Mouse (Mus musculus) cerebellum, adult 9-11 months (tissue): ENCODE data around the gene Lrp2bp.

Source experiments
- DNase-seq: peaks from one replicate; pipeline ENCODE4 v3.0.0; 2022

Gene Lrp2bp

GRCm38 (mm10) chr8:45999138-45999783, at the start of gene Lrp2bp:
TSS of gene Lrp2bp (plus strand) at chr8:45999303.
- DNase-seq: no peak

DNA sequence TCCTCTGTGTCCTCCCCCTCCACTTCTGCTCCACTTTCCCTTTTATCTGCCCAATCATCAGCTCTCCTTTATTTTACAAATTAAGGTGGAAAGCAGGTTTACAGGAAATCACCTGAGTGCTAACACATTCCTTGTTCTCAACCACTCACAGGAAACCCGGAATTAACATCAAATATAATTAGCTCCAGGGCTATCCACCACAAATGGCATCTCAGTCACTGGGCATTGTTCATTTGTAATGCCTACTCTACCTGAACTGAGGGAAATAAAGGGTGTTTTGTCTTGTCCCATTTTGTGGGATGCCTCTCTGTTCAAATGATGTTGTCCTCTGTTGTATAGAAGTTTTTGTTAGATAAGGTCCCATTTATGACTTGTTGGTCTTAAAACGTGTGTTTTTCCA, 48.5 kb upstream of the Lrp2bp start:
- no peak for DNase-seq

GRCm38 (mm10) chr8:45970894-45971293, 28.2 kb upstream of the Lrp2bp start:
- DNase-seq: no peak

- DNase-seq: no peak
Observed at GRCm38 (mm10) chr8:45973988-45974505, 25.1 kb upstream of the Lrp2bp start.

DNA sequence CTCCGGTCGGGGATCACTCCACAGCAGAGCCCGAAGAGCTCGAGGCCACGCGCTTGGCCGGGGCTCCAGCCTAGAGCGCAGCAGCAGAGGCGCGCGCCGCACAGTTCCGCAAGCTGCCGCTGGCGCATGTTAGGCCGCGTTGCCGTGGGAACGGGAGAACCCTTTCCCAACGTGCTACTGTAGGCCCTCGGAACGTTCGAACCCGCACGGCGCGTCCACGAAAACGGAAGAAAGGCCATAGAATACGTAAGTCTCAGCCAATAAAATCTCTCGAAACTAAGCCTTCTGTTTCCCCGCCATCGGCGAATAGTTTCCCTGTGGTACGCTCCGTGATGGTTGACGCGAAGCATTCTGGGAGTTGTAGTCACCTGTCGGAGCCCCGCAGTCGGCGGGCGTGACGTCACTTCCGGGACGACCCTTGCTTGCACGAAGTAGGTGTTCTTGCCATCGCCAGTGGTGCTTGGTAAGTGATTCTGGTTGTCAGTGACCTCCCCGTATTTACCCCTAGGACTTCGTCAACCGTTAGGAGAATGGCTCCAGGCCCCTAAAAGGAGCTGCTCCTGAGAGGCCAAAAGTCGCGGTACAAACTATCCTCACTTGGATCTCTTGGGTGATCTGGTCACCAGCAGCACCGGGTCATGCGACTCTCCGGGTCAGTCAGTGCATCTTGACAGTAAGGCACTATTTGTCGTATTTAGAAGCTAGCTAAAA, 23.8 kb upstream of the Lrp2bp start, which contains the start of the genes 1700029J07Rik and Ufsp2:
Gene 1700029J07Rik, minus strand, starts transcription at position 127 of the 711 bp plus-strand sequence.
Gene Ufsp2, plus strand, starts transcription at position 403 of the 711 bp plus-strand sequence.
- peak; percentile 98 for DNase-seq

GRCm38 (mm10) chr8:45975837-45976468, 23.1 kb upstream of the Lrp2bp start:
- peak; percentile 18 for DNase-seq

- DNase-seq: no peak
Observed at GRCm38 (mm10) chr8:45986665-45987064, 12.4 kb upstream of the Lrp2bp start.

DNA sequence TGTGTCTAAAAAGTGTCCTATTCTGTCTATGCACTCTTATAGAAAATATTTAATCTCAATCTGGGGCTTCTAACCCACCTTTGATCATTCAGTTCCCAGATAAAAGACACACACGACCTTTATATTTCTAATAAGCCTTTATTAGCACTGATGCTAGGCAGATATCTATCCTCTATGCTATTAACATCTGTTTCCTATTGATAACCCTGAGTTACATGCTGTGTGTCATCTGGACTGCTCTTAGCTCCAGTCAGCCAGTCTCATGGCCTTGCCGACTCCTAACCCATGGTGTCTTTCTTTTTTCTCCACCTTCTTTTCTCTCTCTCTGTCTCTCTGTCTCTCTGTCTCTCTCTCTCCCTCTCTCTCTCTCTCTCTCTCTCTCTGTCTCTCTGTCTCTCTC, 10.9 kb upstream of the Lrp2bp start:
- DNase-seq: no peak

GRCm38 (mm10) chr8:45990631-45991310, 8.3 kb upstream of the Lrp2bp start:
- DNase-seq: no peak

- DNase-seq: no peak
Observed at GRCm38 (mm10) chr8:45994111-45994510, 5.0 kb upstream of the Lrp2bp start.

DNA sequence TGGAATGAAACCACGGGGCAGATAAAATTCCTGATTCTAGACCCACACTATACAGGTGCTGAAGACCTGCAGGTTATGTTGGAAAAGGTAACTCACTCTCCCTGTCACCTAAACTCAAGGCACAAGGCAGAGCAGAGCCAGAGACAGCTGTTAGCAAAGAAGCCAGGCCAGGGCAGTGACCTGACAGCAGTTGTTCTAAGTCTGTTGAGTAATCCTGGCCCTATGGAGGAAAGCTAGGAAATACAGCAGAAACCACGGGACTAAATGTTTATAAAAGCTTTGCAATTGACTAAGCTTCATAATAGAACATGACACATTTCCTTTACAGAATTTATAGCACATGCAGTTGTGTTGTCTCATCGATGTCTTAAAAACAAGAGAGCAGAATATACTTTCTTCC, 3.5 kb upstream of the Lrp2bp start:
- no peak for DNase-seq

- DNase-seq: peak; percentile 17
Observed at GRCm38 (mm10) chr8:45998228-45998627, 875 bp upstream of the Lrp2bp start.

DNA sequence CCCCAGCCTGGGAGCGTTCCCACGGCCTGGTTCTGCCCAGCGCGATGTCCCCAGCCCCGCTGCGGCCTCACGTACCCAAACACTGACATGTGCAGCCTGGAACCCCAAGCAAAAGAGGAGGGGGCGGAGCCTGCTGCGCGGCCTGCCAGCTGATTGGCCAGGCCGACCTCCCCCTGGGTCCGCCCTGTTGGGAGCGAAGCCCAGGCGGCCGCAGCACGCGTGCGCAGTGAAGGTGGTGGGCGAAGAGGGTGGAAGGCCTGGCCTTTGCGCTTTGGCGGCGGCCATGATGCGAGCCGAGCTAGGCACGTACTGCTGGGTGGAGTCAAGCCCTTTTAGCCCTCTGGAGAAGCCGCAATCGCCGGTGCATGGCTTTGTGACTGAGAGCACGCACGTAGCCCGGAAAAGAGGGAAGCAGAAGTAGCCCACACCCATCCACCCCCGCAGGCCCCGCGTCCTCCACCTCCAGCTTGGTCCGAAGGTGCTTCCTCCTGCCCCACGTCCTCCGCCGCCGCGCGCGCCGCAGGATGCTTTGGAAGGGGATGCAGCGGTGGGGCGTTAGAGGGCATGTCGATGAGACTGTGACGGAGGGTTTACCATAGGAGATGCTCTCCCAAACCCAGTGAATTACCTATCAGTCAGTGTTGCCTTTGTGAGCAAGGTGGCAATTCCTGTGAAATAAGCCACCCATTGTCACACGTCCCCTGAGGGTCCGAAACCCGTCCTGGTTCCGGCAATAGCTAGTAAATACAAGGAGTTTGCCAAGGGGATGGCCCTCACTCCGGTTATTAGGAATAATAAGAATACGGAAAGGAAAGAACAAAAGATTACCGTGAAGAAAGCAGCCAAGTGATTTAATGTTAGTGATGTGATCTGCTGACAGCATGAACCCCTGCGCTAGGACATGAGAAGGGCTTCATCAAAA, 942 bp downstream of the Lrp2bp start:
- DNase-seq: peak; percentile 100

DNA sequence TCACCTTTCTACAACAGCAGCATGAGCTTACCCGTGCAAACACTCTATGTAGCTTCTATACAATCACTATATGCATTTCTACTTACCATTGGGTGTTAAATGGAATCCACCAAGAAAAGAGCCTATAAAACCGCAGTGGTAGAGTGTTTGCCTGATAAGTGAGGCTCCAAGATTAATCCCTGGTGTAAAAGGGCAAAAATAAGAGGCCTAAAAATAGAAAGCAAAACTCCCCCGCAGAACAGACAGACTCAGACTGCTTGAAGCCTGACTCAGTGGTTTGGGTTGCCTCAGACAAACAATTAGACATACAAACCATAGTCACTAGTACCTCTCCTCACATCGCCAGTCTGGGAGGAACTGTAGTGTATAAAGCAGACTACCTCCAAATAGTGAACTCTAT, 6.5 kb downstream of the Lrp2bp start, which contains the start of gene Ankrd37:
Gene Ankrd37, minus strand, starts transcription at position 112 of the 400 bp plus-strand sequence.
- no peak for DNase-seq

- DNase-seq: no peak
Observed at GRCm38 (mm10) chr8:46007050-46007672, 8.1 kb downstream of the Lrp2bp start.

GRCm38 (mm10) chr8:46010306-46010705, 11.2 kb downstream of the Lrp2bp start:
- no peak for DNase-seq

- DNase-seq: peak; percentile 19
Observed at GRCm38 (mm10) chr8:46010746-46011680, 11.9 kb downstream of the Lrp2bp start.

- DNase-seq: no peak
Observed at GRCm38 (mm10) chr8:46022203-46022602, 23.1 kb downstream of the Lrp2bp start.

- DNase-seq: no peak
Observed at GRCm38 (mm10) chr8:46022758-46023157, 23.7 kb downstream of the Lrp2bp start.

DNA sequence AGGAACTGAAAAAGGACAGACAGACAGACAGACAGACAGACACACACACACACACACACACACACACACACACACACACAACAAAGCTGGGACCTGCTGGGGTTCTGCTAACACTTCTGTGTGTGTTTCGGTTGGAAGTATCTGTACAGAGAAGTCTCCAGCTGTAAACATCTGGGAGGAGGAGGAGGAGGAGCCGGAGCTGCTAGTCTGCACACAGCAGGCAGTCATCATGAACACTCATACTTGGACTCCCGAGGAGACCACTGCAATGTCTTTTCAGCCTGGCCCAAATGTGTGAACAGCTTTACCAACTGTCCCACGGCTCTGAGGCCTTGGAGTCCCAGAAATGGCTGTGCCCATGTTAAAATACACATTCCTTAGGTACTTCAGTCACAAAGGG, 25.3 kb downstream of the Lrp2bp start:
- DNase-seq: no peak
